Mouse (Mus musculus): ENCODE measurements around the gene Ring1.

Ring1 gene

DNA sequence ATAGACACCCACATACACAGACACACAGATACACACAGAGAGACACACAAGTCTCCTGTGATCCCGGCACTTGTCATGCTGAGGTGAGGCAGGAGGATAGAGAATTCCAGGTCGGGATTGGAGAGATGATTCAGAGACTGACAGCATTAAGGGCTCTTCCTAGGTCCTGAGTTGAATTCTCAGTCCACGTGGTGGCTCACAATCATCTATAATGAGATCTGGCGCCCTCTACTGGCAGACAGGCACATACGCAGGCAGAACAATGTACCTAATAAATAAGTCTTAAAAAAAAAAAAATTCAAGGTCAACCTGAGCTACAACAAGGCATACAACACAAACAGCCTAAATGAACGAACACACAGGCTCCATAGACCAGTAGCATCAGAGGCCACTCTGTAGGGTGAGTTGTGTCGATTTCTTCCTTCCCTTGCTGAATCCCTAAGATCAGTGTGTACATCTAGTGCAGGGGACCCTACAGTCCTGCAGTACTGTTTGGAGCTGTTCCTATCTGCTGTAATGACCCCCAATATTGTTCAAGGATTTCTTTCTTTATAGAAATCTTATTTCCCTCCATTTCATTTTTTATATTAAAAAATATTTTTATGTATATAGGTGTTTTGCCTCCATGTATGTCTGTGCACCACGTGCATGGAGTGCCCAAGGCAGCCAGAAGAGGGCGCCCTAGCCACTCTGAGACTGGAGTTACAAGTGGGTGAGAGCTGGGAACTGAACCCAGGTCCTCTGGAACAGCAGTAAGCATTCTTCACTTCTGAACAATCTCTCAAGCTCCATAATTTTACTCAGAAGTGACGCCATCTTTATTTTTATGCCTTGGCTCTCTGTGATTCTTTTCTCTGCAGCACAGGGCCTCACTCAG is 32.5 kb downstream of the Ring1 start:
- DNase-seq = peak in 1 of 2 experiments; percentile 60

DNA sequence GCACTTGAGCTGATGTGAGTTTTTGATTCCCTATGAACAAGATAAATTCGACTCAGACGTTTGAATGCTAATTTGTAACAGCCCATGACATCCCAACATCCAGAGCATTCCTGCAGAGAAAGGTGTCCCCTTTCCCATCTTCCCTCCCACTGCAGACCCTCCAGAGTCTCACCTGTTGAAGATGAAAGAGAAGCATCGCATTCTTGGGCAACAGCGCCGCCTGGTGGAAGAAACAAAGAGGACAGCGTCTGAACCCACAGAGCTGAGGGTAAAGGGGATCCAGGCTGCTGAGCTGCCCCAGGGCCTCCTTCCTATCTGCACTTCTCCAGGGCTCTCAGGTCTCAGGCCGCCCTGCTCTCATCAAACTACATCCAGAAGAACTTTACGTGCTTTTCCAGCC is 42.3 kb downstream of the Ring1 start:
- DNase-seq = peak; percentile 56 to 70

- DNase-seq = peak; percentile 91 to 92
Measured at GRCm38 (mm10) chr17:33981192-33981909, 43.1 kb downstream of the Ring1 start.

DNA sequence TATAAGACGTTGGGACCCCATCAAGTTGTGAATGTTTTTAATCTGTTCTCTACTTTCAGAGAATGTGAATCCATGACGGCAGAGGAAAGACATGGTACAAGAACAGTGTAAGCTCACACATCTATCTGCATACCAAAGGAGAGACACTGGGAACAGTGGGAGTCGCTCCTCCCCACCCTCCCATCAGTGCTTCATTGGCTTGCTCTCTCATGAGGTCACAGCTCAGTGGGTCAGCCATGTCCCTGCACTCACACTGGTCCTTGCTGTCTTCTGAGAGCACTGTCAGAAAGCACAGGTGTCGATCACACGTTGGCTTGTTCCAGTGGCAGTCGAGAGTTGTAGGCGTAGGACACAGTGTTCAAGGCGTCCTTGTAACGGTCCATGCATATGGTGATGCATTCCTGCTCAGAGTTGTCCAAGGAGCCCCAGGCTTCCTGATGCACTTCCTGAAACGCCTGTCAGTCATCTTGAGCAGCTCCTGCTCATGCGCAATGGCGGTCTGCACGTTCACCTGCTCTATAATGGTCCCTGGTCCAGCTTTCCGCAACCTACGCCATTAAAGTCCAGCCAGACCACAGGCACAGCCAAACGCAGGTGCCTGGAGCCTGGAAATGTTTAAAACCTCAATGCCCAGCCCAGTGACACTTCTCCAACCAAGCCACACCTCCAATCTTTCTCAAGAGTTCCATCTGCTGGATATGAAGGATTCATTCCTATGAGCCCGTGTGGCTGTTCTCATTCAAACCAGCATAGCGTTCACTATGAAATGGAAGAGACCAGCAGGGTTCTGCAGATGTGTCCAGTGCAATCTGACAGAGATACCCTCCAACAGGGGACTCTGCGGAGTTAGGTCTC is 44.1 kb downstream of the Ring1 start:
- no peak for DNase-seq

DNA sequence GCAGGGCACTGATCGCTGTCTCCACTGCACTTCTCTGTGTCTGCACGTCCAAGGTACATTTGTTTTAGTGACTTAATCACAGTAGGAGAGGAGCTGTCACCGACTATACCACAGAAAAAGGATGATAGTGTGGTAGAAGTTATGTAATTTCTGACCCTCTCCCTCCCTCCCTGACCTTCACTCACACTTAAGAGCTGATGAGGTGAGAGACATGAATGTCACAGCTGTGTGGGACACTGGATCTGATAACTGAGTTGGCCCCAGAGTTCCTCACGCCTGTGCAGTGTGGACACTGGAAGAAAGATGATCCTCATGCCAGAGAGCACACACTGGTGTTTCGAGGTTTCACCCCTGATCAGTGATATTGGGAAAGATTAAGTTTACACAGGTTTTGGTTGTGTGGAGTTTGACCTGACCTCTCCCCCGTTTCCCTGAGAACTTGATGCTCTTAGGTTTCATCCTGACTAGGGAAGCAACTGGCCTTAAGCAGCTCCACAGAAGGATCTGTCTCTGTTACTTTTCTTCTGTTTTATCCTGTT is 44.9 kb downstream of the Ring1 start:
- DNase-seq = no peak

DNA sequence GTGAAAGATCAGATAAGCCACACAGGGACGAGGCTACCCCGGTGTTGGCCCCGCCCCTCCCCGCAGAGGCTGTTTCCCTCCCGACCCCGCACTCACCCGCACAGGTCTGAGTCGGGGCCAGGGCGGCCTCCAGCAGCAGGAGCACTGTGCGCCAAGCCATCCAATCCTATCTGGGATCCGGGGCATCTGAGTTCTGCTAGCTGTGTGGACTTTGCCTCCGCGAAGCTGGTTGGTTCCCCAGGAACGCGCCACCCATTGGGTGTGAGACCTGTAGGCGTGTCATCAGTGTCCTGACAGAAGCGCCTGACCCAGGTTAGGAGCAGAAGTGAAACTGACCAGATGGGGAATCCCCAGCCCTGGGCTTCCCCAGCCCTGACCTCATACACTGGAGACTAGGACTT is 45.8 kb downstream of the Ring1 start:
- DNase-seq = peak; percentile 92 to 93

- DNase-seq = no peak
Measured at GRCm38 (mm10) chr17:33977861-33978557, 46.5 kb downstream of the Ring1 start.

DNA sequence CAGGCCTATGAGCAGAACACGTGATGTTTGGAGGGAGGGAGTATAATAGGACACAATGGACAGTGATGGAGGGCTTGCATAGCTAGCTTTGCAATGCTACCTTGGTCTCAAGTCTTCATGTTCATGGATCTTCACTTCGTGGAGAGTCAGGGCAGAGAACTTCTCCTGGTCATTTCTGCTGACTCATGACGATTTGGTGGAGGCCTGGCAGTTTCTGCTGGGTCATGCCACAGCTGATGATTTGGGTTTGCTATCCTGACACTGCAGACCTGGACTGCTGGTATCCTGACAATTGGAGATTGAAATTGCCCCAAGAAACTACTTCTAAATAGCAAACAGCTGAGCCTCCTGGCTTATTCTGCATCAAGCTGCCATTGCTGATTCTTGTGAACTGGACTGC is 50.9 kb downstream of the Ring1 start:
- no peak for DNase-seq

DNA sequence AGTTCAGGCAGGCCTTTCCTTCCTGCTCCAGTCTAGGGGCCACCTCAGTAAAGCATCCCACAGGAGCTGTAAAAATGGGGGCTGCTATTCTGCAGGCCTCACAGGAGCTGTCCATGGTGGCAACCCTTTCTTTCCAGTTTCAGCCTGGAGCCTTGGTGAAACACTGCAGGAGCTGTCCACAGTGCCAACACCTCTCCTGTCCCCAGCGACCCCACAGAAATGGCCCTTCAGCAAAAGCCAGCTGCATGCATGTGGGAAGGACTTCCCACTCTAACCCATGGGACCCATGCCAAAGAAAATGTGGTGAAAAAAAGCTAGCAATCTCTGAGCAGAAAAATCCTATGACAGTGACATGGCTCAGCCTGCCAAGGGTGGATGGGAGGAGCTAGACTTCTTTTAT is 51.8 kb downstream of the Ring1 start:
- DNase-seq = no peak
